Comparison of ENCODE assay signal across 16 mouse cellular contexts in the genomic region with DNA sequence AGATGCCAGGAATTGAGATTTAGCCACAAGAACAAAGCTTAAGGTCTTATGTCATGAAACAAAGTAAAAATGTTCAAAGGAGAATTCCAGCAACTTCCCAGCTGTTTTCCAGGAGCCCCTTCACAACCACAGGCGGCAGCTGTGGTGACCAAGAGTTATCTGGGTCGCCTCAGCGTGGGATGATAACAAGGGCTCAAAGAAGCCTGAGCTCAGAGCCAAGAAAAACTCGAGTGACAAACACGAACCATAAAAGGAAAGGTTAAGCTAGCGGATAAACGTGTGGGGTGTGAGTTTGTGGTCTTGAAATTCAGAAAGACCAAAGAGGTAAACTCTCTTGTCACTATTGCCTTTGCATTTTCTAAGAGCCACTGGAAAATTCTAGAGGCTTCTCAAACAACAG. TPM values are rescaled to one million over a fixed set of nuclear protein-coding genes. Genes with fewer than 3 reads are reported as not detected.
DNase-seq lines count a peak whose midpoint lies in the region; ATAC-seq and TF ChIP-seq lines count a peak whose summit lies in the region.
"Had no signal": no experiment of that assay in that cellular context is flagged by ENCODE, and none has a peak within 500 bp of the region (broad histone marks: within the 10 kb centered on the region; RNA-seq: fewer than 3 reads in every experiment).

No protein-coding gene starts in this region.

- no peak for TF ChIP-seq CTCF in left cerebral cortex, adult 2 months (IDR thresholded peaks at IDR 0.05)

- peaks cover 38% of the 10 kb centered on the region for H3K4me1 ChIP-seq in heart, embryonic 10.5 days
- peaks cover 64% of the 10 kb centered on the region for H3K4me1 ChIP-seq in megakaryocyte, embryonic 14.5 days
- peaks cover 17% of the 10 kb centered on the region for H3K4me1 ChIP-seq in embryonic facial prominence, embryonic 15.5 days
- peaks cover 28% of the 10 kb centered on the region for H3K4me1 ChIP-seq in limb, embryonic 12.5 days (replicated peaks)

- no peaks in the 10 kb centered on the region for H3K9me3 ChIP-seq in heart, embryonic 10.5 days
- H3K9me3 ChIP-seq in megakaryocyte, embryonic 14.5 days, result no peaks in the 10 kb centered on the region
- no peaks in the 10 kb centered on the region for H3K9me3 ChIP-seq in embryonic facial prominence, embryonic 15.5 days (replicated peaks)
- H3K9me3 ChIP-seq in limb, embryonic 12.5 days, result no peaks in the 10 kb centered on the region
- H3K9me3 ChIP-seq: intestine, embryonic 15.5 days; lung, embryonic 15.5 days; neural tube, embryonic 12.5 days had no signal

- no peak for ATAC-seq in megakaryocyte, adult 5-6 weeks (ENCODE audit: poor library complexity, severe bottlenecking)
- ATAC-seq in embryonic facial prominence, embryonic 15.5 days (ENCODE audit: insufficient number of reproducible peaks, low FRiP score, low TSS enrichment, low read depth), result no peak
- ATAC-seq in limb, embryonic 12.5 days (ENCODE audit: insufficient number of reproducible peaks, insufficient read depth, low FRiP score, low TSS enrichment, low read depth), result no peak
- ATAC-seq: intestine, embryonic 15.5 days had no signal

- no peak overlapping the region for H3K4me2 ChIP-seq in embryonic facial prominence, embryonic 15.5 days (replicated peaks)
- H3K4me2 ChIP-seq in limb, embryonic 12.5 days, result no peak overlapping the region
- H3K4me2 ChIP-seq: intestine, embryonic 15.5 days; lung, embryonic 15.5 days; neural tube, embryonic 12.5 days had no signal

- no peak for DNase-seq in heart, embryonic 10.5 days (ENCODE audit: low spot score)
- DNase-seq in heart, postnatal 36 days, result no peak
- no peak for DNase-seq in left cerebral cortex, adult 2 months (ENCODE audit: extremely low spot score in 1 of 2, low spot score in 2 of 2)
- no peak for DNase-seq in urinary bladder, postnatal 4 days (ENCODE audit: low spot score in 2 of 2)
- DNase-seq: adrenal gland, postnatal 25 days; liver had no signal

- no peak overlapping the region for H3K9ac ChIP-seq in embryonic facial prominence, embryonic 15.5 days
- no peak overlapping the region for H3K9ac ChIP-seq in limb, embryonic 12.5 days (replicated peaks)
- H3K9ac ChIP-seq: intestine, embryonic 15.5 days; lung, embryonic 15.5 days; neural tube, embryonic 12.5 days had no signal

- 7% methylated on average over 7 of the region's 7 CpGs for WGBS in heart, embryonic 10.5 days
- 43% methylated on average over 7 of the region's 7 CpGs for WGBS in embryonic facial prominence, embryonic 15.5 days
- WGBS in limb, embryonic 12.5 days, result 33% methylated on average over 7 of the region's 7 CpGs

- H3K36me3 ChIP-seq in heart, embryonic 10.5 days, result no peaks in the 10 kb centered on the region
- H3K36me3 ChIP-seq in megakaryocyte, embryonic 14.5 days (replicated peaks; ENCODE audit: low read length), result no peaks in the 10 kb centered on the region
- no peaks in the 10 kb centered on the region for H3K36me3 ChIP-seq in embryonic facial prominence, embryonic 15.5 days
- H3K36me3 ChIP-seq in limb, embryonic 12.5 days, result no peaks in the 10 kb centered on the region
- H3K36me3 ChIP-seq: intestine, embryonic 15.5 days; lung, embryonic 15.5 days; neural tube, embryonic 12.5 days had no signal

- H3K27me3 ChIP-seq in heart, embryonic 10.5 days (ENCODE audit: insufficient read depth, poor library complexity, severe bottlenecking), result no peaks in the 10 kb centered on the region
- peaks cover 9% of the 10 kb centered on the region for H3K27me3 ChIP-seq in megakaryocyte, embryonic 14.5 days (replicated peaks)
- H3K27me3 ChIP-seq in embryonic facial prominence, embryonic 15.5 days, result no peaks in the 10 kb centered on the region
- no peaks in the 10 kb centered on the region for H3K27me3 ChIP-seq in limb, embryonic 12.5 days
- H3K27me3 ChIP-seq: intestine, embryonic 15.5 days; lung, embryonic 15.5 days; neural tube, embryonic 12.5 days had no signal

- H3K27ac ChIP-seq in heart, embryonic 10.5 days, result peak overlapping the region; percentile 77
- H3K27ac ChIP-seq in embryonic facial prominence, embryonic 15.5 days (replicated peaks), result 0 out of 2 replicates have a peak overlapping the region, but pooled peaks have one; percentile 55
- H3K27ac ChIP-seq in limb, embryonic 12.5 days, result peak overlapping the region; percentile 53
- H3K27ac ChIP-seq in left cerebral cortex, adult 2 months, result no peak overlapping the region
- H3K27ac ChIP-seq: intestine, embryonic 15.5 days; lung, embryonic 15.5 days; neural tube, embryonic 12.5 days had no signal

- no peak overlapping the region for H3K4me3 ChIP-seq in heart, embryonic 10.5 days
- H3K4me3 ChIP-seq in megakaryocyte, embryonic 14.5 days (replicated peaks), result peak overlapping the region; percentile 51
- no peak overlapping the region for H3K4me3 ChIP-seq in embryonic facial prominence, embryonic 15.5 days (replicated peaks)
- no peak overlapping the region for H3K4me3 ChIP-seq in limb, embryonic 12.5 days (replicated peaks)
- H3K4me3 ChIP-seq in left cerebral cortex, adult 2 months, result no peak overlapping the region
- H3K4me3 ChIP-seq: intestine, embryonic 15.5 days; lung, embryonic 15.5 days; neural tube, embryonic 12.5 days had no signal

- intact Hi-C loops in heart, postnatal 36 days (cut with DNase I), result no loop called here
- intact Hi-C loops in left cerebral cortex, adult 2 months (cut with DNase I), result no loop called here

RNA-seq across cellular contexts. Expression of a gene that starts 25.7 kb away (rescaled TPM):
- 0.73 and 1.4 TPM in 2 replicates for polyA plus RNA-seq in heart, embryonic 10.5 days (2016; fragmentation: Nextera tagmentation; extraction: Ambion mirVana)
- total RNA-seq in heart, postnatal 36 days (2021), result under 1 TPM; 0.19 to 0.46 TPM
- 0.34 TPM in 1 of 2 replicates, not detected in the other for polyA plus RNA-seq in megakaryocyte, embryonic 14.5 days (2012; ENCODE audit: insufficient read depth, low replicate concordance)
- not detected in 2 replicates for total RNA-seq in megakaryocyte, adult 5-6 weeks (2015)
- total RNA-seq in megakaryocyte, adult 5-6 weeks (2017), result not detected in 2 replicates
- 3.2 and 3.7 TPM in 2 replicates for polyA plus RNA-seq in embryonic facial prominence, embryonic 15.5 days (2015; fragmentation: Nextera tagmentation; extraction: Ambion mirVana)
- 1.5 and 1.7 TPM in 2 replicates for polyA plus RNA-seq in limb, embryonic 12.5 days (2016; fragmentation: Nextera tagmentation; extraction: Ambion mirVana)
- total RNA-seq in left cerebral cortex, adult 2 months (2021), result under 1 TPM in 1 of 2 experiments, not detected in 1; 0.34 TPM
- polyA plus RNA-seq: neural tube, embryonic 12.5 days had no signal

RNA-seq across cellular contexts. Expression of a gene that starts 58.7 kb away (rescaled TPM):
- 0.63 and 1.2 TPM in 2 replicates for polyA plus RNA-seq in heart, embryonic 10.5 days (2016; fragmentation: Nextera tagmentation; extraction: Ambion mirVana)
- 1 to 10 TPM; 5.4 to 7.2 TPM for total RNA-seq in heart, postnatal 36 days (2021)
- polyA plus RNA-seq in megakaryocyte, embryonic 14.5 days (2012; ENCODE audit: insufficient read depth, low replicate concordance), result not detected in 2 replicates
- total RNA-seq in megakaryocyte, adult 5-6 weeks (2015), result not detected in 2 replicates
- total RNA-seq in megakaryocyte, adult 5-6 weeks (2017), result not detected in 2 replicates
- polyA plus RNA-seq in embryonic facial prominence, embryonic 15.5 days (2015; fragmentation: Nextera tagmentation; extraction: Ambion mirVana), result not detected in 2 replicates
- not detected in 2 replicates for polyA plus RNA-seq in limb, embryonic 12.5 days (2016; fragmentation: Nextera tagmentation; extraction: Ambion mirVana)
- not detected for total RNA-seq in left cerebral cortex, adult 2 months (2021)
- total RNA-seq: adrenal gland, postnatal 25 days; hematopoietic stem cell, adult 5-6 weeks; layer of hippocampus, postnatal 14 days had no signal
- polyA plus RNA-seq: intestine, embryonic 15.5 days; lung, embryonic 15.5 days; neural tube, embryonic 12.5 days; spleen, adult 2 months had no signal
